In genomic region chr9:61168931-61169330, GRCm38 (mm10) we compare ENCODE assay signal across 16 mouse cellular contexts.
DNase-seq lines count a peak whose midpoint lies in the region; ATAC-seq and TF ChIP-seq lines count a peak whose summit lies in the region.
"Had no signal": no experiment of that assay in that cellular context is flagged by ENCODE, and none has a peak within 500 bp of the region (broad histone marks: within the 10 kb centered on the region; RNA-seq: fewer than 3 reads in every experiment).

No protein-coding gene starts in this region.

- WGBS in liver, postnatal 0 days (ENCODE audit: insufficient replicate concordance) = 37% methylated on average over 7 of the region's 7 CpGs

- no peak overlapping the region for H3K27ac ChIP-seq in liver, postnatal 0 days (ENCODE audit: low read depth)
- H3K27ac ChIP-seq: forebrain, embryonic 15.5 days; limb, embryonic 15.5 days; midbrain, embryonic 13.5 days; neural tube, embryonic 13.5 days had no signal

- no peak for ATAC-seq in liver, postnatal 0 days
- peak; percentile 55; the same call in 1 of the 2 replicates for ATAC-seq in monocyte, adult 5-6 weeks (replicated peaks; ENCODE audit: insufficient number of reproducible peaks, low FRiP score, low TSS enrichment, poor library complexity, severe bottlenecking)
- ATAC-seq: forebrain, embryonic 15.5 days; inflammation-experienced regulatory T-cells, adult 6 months; lung, postnatal 0 days; midbrain, embryonic 13.5 days had no signal

- TF ChIP-seq CTCF in liver, postnatal 0 days (IDR thresholded peaks at IDR 0.05; ENCODE audit: low read depth) = no peak

- no peaks in the 10 kb centered on the region for H3K36me3 ChIP-seq in liver, postnatal 0 days (replicated peaks; ENCODE audit: insufficient read depth, low read length)
- H3K36me3 ChIP-seq: forebrain, embryonic 15.5 days; limb, embryonic 15.5 days; midbrain, embryonic 13.5 days; neural tube, embryonic 13.5 days had no signal

- no peaks in the 10 kb centered on the region for H3K27me3 ChIP-seq in liver, postnatal 0 days (ENCODE audit: insufficient read depth, low read length)
- H3K27me3 ChIP-seq: forebrain, embryonic 15.5 days; midbrain, embryonic 13.5 days; neural tube, embryonic 13.5 days had no signal

- no peak overlapping the region for H3K9ac ChIP-seq in liver, postnatal 0 days (replicated peaks)
- H3K9ac ChIP-seq: forebrain, embryonic 15.5 days; limb, embryonic 15.5 days; midbrain, embryonic 13.5 days; neural tube, embryonic 13.5 days had no signal

- DNase-seq in liver, postnatal 0 days = peak; percentile 32
- DNase-seq in liver = no peak
- peak; percentile 60 for DNase-seq in brain, adult 2 months (ENCODE audit: low read depth, low spot score)
- DNase-seq in thymus, postnatal 14 days = peak; percentile 48
- DNase-seq in kidney, adult 8-10 months = no peak
- DNase-seq in retina, postnatal 1 day = no peak
- DNase-seq: cerebellum, postnatal 25 days; kidney, postnatal 25 days; right cerebral cortex, adult 18-20 months had no signal

- H3K9me3 ChIP-seq in liver, postnatal 0 days (ENCODE audit: low read length) = no peaks in the 10 kb centered on the region
- H3K9me3 ChIP-seq: forebrain, embryonic 15.5 days; limb, embryonic 15.5 days; midbrain, embryonic 13.5 days; neural tube, embryonic 13.5 days had no signal

- H3K4me3 ChIP-seq in liver, postnatal 0 days (ENCODE audit: low read depth, low read length) = no peak overlapping the region
- H3K4me3 ChIP-seq: forebrain, embryonic 15.5 days; limb, embryonic 15.5 days; midbrain, embryonic 13.5 days; neural tube, embryonic 13.5 days had no signal

- no peak overlapping the region for H3K4me2 ChIP-seq in liver, postnatal 0 days (ENCODE audit: low read depth, low read length)
- H3K4me2 ChIP-seq: forebrain, embryonic 15.5 days; limb, embryonic 15.5 days; midbrain, embryonic 13.5 days; neural tube, embryonic 13.5 days had no signal

- 0 out of 2 replicates have a peak, but pooled peaks cover 4% of the 10 kb centered on the region for H3K4me1 ChIP-seq in liver, postnatal 0 days (ENCODE audit: insufficient read depth)

- no peak for TF ChIP-seq EP300 in liver, postnatal 0 days (IDR thresholded peaks at IDR 0.05; ENCODE audit: low read depth)

Comparison
In these comparisons a context has a peak if more than half of its experiments do, and no peak if none do; other contexts are left out.
1. DNase-seq: peak in liver, postnatal 0 days (single experiment), brain, adult 2 months (single experiment) and thymus, postnatal 14 days (single experiment); none in liver (single experiment), kidney, adult 8-10 months (0 of 2) and retina, postnatal 1 day (single experiment).